23 mouse cellular contexts compared by ENCODE assay signal in the genomic region with DNA sequence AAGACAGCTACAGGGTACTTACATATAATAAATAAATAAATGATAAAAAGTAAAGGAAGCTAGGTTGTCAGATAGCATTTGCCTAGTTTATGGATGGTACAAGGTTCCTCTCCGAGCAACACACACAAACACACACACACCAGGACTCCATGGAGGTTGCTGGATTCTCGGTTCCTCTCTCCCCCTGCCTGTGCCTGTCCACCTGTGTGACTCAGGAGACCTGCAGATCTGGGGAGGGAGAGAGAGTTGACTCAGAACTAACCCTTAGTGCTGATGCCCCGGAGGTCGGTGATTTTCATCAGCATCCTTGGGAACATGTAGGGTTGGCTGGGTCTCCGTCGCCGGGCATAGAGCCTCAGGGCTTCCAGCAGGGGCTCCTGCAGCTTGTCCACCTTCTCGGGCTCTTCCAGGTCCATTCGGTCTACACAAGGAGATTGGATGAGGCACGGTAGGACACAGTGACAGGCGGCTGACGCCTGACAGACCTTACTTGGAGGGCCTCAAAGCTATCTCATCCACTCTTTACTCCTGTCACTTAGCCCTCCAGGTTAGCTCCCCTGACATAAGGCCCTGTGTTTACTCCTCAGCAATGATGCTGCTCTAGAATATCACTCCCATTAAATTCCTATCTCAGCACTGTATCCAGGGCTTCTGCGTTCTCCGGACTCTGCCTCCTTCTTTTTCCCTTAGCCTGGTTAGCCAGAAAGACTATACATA. TPM values are rescaled to one million over a fixed set of nuclear protein-coding genes. Genes with fewer than 3 reads are reported as not detected.
DNase-seq lines count a peak whose midpoint lies in the region; ATAC-seq and TF ChIP-seq lines count a peak whose summit lies in the region.
"Had no signal": no experiment of that assay in that cellular context is flagged by ENCODE, and none has a peak within 500 bp of the region (broad histone marks: within the 10 kb centered on the region; RNA-seq: fewer than 3 reads in every experiment).

No protein-coding gene starts in this region.

- ATAC-seq in midbrain, embryonic 16.5 days = no peak

- no peaks in the 10 kb centered on the region for H3K27me3 ChIP-seq in heart, adult 2 months (ENCODE audit: control insufficient read depth, insufficient read depth, low read length)
- peaks cover 43% of the 10 kb centered on the region for H3K27me3 ChIP-seq in midbrain, embryonic 10.5 days (ENCODE audit: low read depth, poor library complexity, severe bottlenecking)
- peaks cover 24% of the 10 kb centered on the region for H3K27me3 ChIP-seq in midbrain, embryonic 16.5 days (ENCODE audit: control insufficient read depth, insufficient read depth, low read depth, low read length)
- H3K27me3 ChIP-seq in CH12.LX (replicated peaks) = peaks cover 15% of the 10 kb centered on the region
- H3K27me3 ChIP-seq: embryonic facial prominence, embryonic 15.5 days had no signal

- 89% methylated on average over 14 of the region's 14 CpGs for WGBS in heart, adult 2 months
- 90% methylated on average over 14 of the region's 14 CpGs for WGBS in midbrain, embryonic 10.5 days
- WGBS in midbrain, embryonic 16.5 days = 87% methylated on average over 14 of the region's 14 CpGs

- no peak for TF ChIP-seq POLR2A in heart, adult 2 months (IDR thresholded peaks at IDR 0.05; ENCODE audit: insufficient read depth, low read depth, low read length)
- no peak for TF ChIP-seq POLR2A in CH12.LX (IDR thresholded peaks at IDR 0.05; ENCODE audit: low read depth, low read length)

- H3K27ac ChIP-seq in heart, adult 2 months = no peak overlapping the region
- H3K27ac ChIP-seq in midbrain, embryonic 10.5 days (replicated peaks) = no peak overlapping the region
- no peak overlapping the region for H3K27ac ChIP-seq in midbrain, embryonic 16.5 days (ENCODE audit: low read length)
- H3K27ac ChIP-seq in CH12.LX (ENCODE audit: insufficient read depth, low read depth) = no peak overlapping the region
- H3K27ac ChIP-seq: embryonic facial prominence, embryonic 15.5 days; forebrain, embryonic 10.5 days; heart, embryonic 10.5 days; hindbrain, embryonic 14.5 days had no signal

- peaks cover 2% of the 10 kb centered on the region; the same call in 1 of the 2 replicates for H3K79me2 ChIP-seq in heart, adult 2 months (replicated peaks; ENCODE audit: control insufficient read depth, insufficient read depth, low read length)
- H3K79me2 ChIP-seq in CH12.LX (replicated peaks; ENCODE audit: control insufficient read depth, extremely low read depth, insufficient read depth, poor library complexity, severe bottlenecking) = no peaks in the 10 kb centered on the region

- H3K4me2 ChIP-seq in midbrain, embryonic 16.5 days (ENCODE audit: low read length) = no peak overlapping the region
- no peak overlapping the region for H3K4me2 ChIP-seq in CH12.LX (ENCODE audit: insufficient read depth, low read depth, poor library complexity, severe bottlenecking)
- H3K4me2 ChIP-seq: embryonic facial prominence, embryonic 15.5 days; hindbrain, embryonic 14.5 days had no signal

- TF ChIP-seq EP300 in heart, adult 2 months (IDR thresholded peaks at IDR 0.05; ENCODE audit: insufficient read depth, low read depth, low read length) = no peak
- TF ChIP-seq EP300 in CH12.LX (IDR thresholded peaks at IDR 0.05; ENCODE audit: low read length) = peak; percentile 78

- H3K4me1 ChIP-seq in heart, adult 2 months (ENCODE audit: control insufficient read depth, insufficient read depth, low read length) = peaks cover 26% of the 10 kb centered on the region
- H3K4me1 ChIP-seq in midbrain, embryonic 10.5 days = peaks cover 40% of the 10 kb centered on the region
- H3K4me1 ChIP-seq in midbrain, embryonic 16.5 days (ENCODE audit: control insufficient read depth, insufficient read depth, low read length) = no peaks in the 10 kb centered on the region; the same call in 1 of the 2 replicates
- peaks cover 17 to 42% of the 10 kb centered on the region in 2 experiments for H3K4me1 ChIP-seq in CH12.LX (ENCODE audit: control insufficient read depth in 1 of 2, insufficient read depth in 2 of 2)

- no peak overlapping the region for H3K9ac ChIP-seq in heart, adult 2 months (ENCODE audit: low read depth, low read length)
- H3K9ac ChIP-seq in midbrain, embryonic 16.5 days (ENCODE audit: low read depth, low read length) = no peak overlapping the region
- no peak overlapping the region for H3K9ac ChIP-seq in CH12.LX (ENCODE audit: insufficient read depth, low read depth)
- H3K9ac ChIP-seq: embryonic facial prominence, embryonic 15.5 days; hindbrain, embryonic 14.5 days had no signal

- DNase-seq in heart, adult 11 months = peak; percentile 90
- DNase-seq in heart, adult 2 months = no peak
- no peak for DNase-seq in midbrain, embryonic 10.5 days (ENCODE audit: low spot score)
- peak; percentile 45 for DNase-seq in CH12.LX (ENCODE audit: extremely low read depth)
- DNase-seq in induced T-regulatory cell, adult 2 months (ENCODE audit: low read depth) = peak; percentile 13
- DNase-seq in cerebellum, adult 8-10 months = no peak
- DNase-seq: adrenal gland, adult 8-10 months had no signal

- no peaks in the 10 kb centered on the region for H3K9me3 ChIP-seq in midbrain, embryonic 10.5 days (replicated peaks)
- no peaks in the 10 kb centered on the region for H3K9me3 ChIP-seq in midbrain, embryonic 16.5 days (replicated peaks; ENCODE audit: control insufficient read depth, low read length, poor library complexity, severe bottlenecking)
- H3K9me3 ChIP-seq in CH12.LX (replicated peaks; ENCODE audit: low read length) = no peaks in the 10 kb centered on the region
- H3K9me3 ChIP-seq: embryonic facial prominence, embryonic 15.5 days; forebrain, embryonic 10.5 days; G1E; heart, embryonic 10.5 days had no signal

- no peaks in the 10 kb centered on the region; the same call in none of the 2 replicates for H3K36me3 ChIP-seq in heart, adult 2 months (ENCODE audit: control insufficient read depth, insufficient read depth, low read length)
- no peaks in the 10 kb centered on the region for H3K36me3 ChIP-seq in midbrain, embryonic 10.5 days
- no peaks in the 10 kb centered on the region for H3K36me3 ChIP-seq in midbrain, embryonic 16.5 days (ENCODE audit: control insufficient read depth, insufficient read depth, low read length)
- H3K36me3 ChIP-seq in CH12.LX (replicated peaks in 1 of 2; ENCODE audit: control insufficient read depth in 1 of 2, insufficient read depth in 1 of 2, low read length in 1 of 2) = no peaks in the 10 kb centered on the region
- H3K36me3 ChIP-seq: G1E had no signal

- H3K4me3 ChIP-seq in heart, adult 2 months = no peak overlapping the region
- peak overlapping the region; percentile 3; the same call in 1 of the 2 replicates for H3K4me3 ChIP-seq in midbrain, embryonic 10.5 days
- no peak overlapping the region for H3K4me3 ChIP-seq in midbrain, embryonic 16.5 days (ENCODE audit: low read depth, low read length)
- no peak overlapping the region for H3K4me3 ChIP-seq in CH12.LX (replicated peaks in 1 of 3; ENCODE audit: low read depth in 2 of 3, low read length in 2 of 3, poor library complexity in 1 of 3)
- H3K4me3 ChIP-seq: embryonic facial prominence, embryonic 15.5 days; erythroblast, embryonic 14.5 days; forebrain, embryonic 10.5 days; gastrocnemius, adult 2 months; heart, embryonic 10.5 days had no signal

- dilution Hi-C loops in CH12.LX (cut with MboI; ENCODE audit: extremely low pct_ligation_motif_present, extremely low pct_unique_long_range_greater_than_20kb, low sequenced_read_pairs) = no loop called here

- in situ Hi-C loops in CH12.LX (cut with MboI; ENCODE audit: low pct_ligation_motif_present, low pct_unique_long_range_greater_than_20kb, low sequenced_read_pairs) = loop anchor here (5.0 kb wide), 2 partner anchors 49 to 79 kb away; no protein-coding TSS in a partner anchor

- intact Hi-C loops in heart, adult 2 months (cut with DNase I) = loop anchor here (1.0 kb wide), 2 partner anchors 41 to 78 kb away; partner anchors contain the start of gene Mfsd5

- no peak for TF ChIP-seq RAD21 in CH12.LX (IDR thresholded peaks at IDR 0.05; ENCODE audit: low read depth, low read length)

- no peak for TF ChIP-seq CTCF in heart, adult 2 months (IDR thresholded peaks at IDR 0.05)
- TF ChIP-seq CTCF in CH12.LX (conservative IDR thresholded peaks at IDR 0.05 in 1 of 2, IDR thresholded peaks at IDR 0.05 in 1 of 2; ENCODE audit: low read depth in 2 of 2, low read length in 2 of 2) = no peak

RNA-seq across cellular contexts. Expression of gene Itgb7, which starts 7.0 kb away (rescaled TPM):
- 1 to 10 TPM; 1.5 to 2.0 TPM for total RNA-seq in heart, adult 2 months (2021)
- 2.4 and 4.6 TPM in 2 replicates for polyA plus RNA-seq in heart, adult 2 months (2012; rRNA removed)
- polyA plus RNA-seq in midbrain, embryonic 10.5 days (2016; fragmentation: Nextera tagmentation; extraction: Ambion mirVana) = 0.31 and 0.56 TPM in 2 replicates
- polyA plus RNA-seq in midbrain, embryonic 16.5 days (2015; fragmentation: Nextera tagmentation; extraction: Ambion mirVana) = 0.43 and 0.80 TPM in 2 replicates
- total RNA-seq in CH12.LX (2012; rRNA removed) (10.1 and 17.7 TPM in 2 replicates), CH12.LX (2014; rRNA removed) (1.8 and 3.7 TPM in 2 replicates)
- 2.8 and 4.2 TPM in 2 replicates for polyA plus RNA-seq in CH12.LX (2012; ENCODE audit: insufficient read length, low read depth)

RNA-seq across cellular contexts. Expression of gene Rarg, which starts 18.6 kb away (rescaled TPM):
- 10 to 100 TPM; 18.1 to 20.3 TPM for total RNA-seq in heart, adult 2 months (2021)
- polyA plus RNA-seq in heart, adult 2 months (2012; rRNA removed) = 19.9 and 26.9 TPM in 2 replicates
- 14.3 and 16.2 TPM in 2 replicates for polyA plus RNA-seq in midbrain, embryonic 10.5 days (2016; fragmentation: Nextera tagmentation; extraction: Ambion mirVana)
- 4.1 and 6.0 TPM in 2 replicates for polyA plus RNA-seq in midbrain, embryonic 16.5 days (2015; fragmentation: Nextera tagmentation; extraction: Ambion mirVana)
- total RNA-seq in CH12.LX (2012; rRNA removed) = 0.64 and 0.76 TPM in 2 replicates
- total RNA-seq in CH12.LX (2014; rRNA removed) = 0.17 and 0.32 TPM in 2 replicates
- 0.63 and 0.76 TPM in 2 replicates for polyA plus RNA-seq in CH12.LX (2012; ENCODE audit: insufficient read length, low read depth)

RNA-seq across cellular contexts. Expression of gene Gm9918, which starts 31.7 kb away (rescaled TPM):
- not detected for total RNA-seq in heart, adult 2 months (2021)
- 0.06 TPM in 1 of 2 replicates, not detected in the other for polyA plus RNA-seq in heart, adult 2 months (2012; rRNA removed)
- 0.35 and 0.41 TPM in 2 replicates for polyA plus RNA-seq in midbrain, embryonic 10.5 days (2016; fragmentation: Nextera tagmentation; extraction: Ambion mirVana)
- polyA plus RNA-seq in midbrain, embryonic 16.5 days (2015; fragmentation: Nextera tagmentation; extraction: Ambion mirVana) = not detected in 2 replicates
- total RNA-seq in CH12.LX (2012; rRNA removed) = not detected in 2 replicates
- total RNA-seq in CH12.LX (2014; rRNA removed) = not detected in 2 replicates
- polyA plus RNA-seq in CH12.LX (2012; ENCODE audit: insufficient read length, low read depth) = not detected in 2 replicates
- total RNA-seq: adrenal gland, postnatal 36 days; common myeloid progenitor, adult 5-6 weeks; gastrocnemius, adult 2 months; gastrocnemius, postnatal 25 days; granulocyte monocyte progenitor cell, adult 5-6 weeks; heart, postnatal 10 days; heart, postnatal 4 days had no signal
- polyA plus RNA-seq: CD4-positive, CD25-positive, alpha-beta regulatory T cell, adult 4 months; erythroblast, embryonic 14.5 days; forebrain, embryonic 14.5 days; G1E; hindbrain, embryonic 14.5 days had no signal

RNA-seq across cellular contexts. Expression of gene Csad, which starts 34.2 kb away (rescaled TPM):
- total RNA-seq in heart, adult 2 months (2021) = 10 to 100 TPM; 13.1 to 15.6 TPM
- polyA plus RNA-seq in heart, adult 2 months (2012; rRNA removed) = 33.4 and 42.1 TPM in 2 replicates
- 32.8 and 38.8 TPM in 2 replicates for polyA plus RNA-seq in midbrain, embryonic 10.5 days (2016; fragmentation: Nextera tagmentation; extraction: Ambion mirVana)
- 33.1 and 33.2 TPM in 2 replicates for polyA plus RNA-seq in midbrain, embryonic 16.5 days (2015; fragmentation: Nextera tagmentation; extraction: Ambion mirVana)
- total RNA-seq in CH12.LX (2012; rRNA removed) = 2.8 and 4.7 TPM in 2 replicates
- 3.6 and 3.7 TPM in 2 replicates for total RNA-seq in CH12.LX (2014; rRNA removed)
- 3.8 and 4.2 TPM in 2 replicates for polyA plus RNA-seq in CH12.LX (2012; ENCODE audit: insufficient read length, low read depth)

RNA-seq across cellular contexts. Expression of gene Zfp740, which starts 35.7 kb away (rescaled TPM):
- total RNA-seq in heart, adult 2 months (2021) = 10 to 100 TPM; 31.6 to 32.8 TPM
- 16.2 and 29.9 TPM in 2 replicates for polyA plus RNA-seq in heart, adult 2 months (2012; rRNA removed)
- polyA plus RNA-seq in midbrain, embryonic 10.5 days (2016; fragmentation: Nextera tagmentation; extraction: Ambion mirVana) = 63.0 and 72.4 TPM in 2 replicates
- polyA plus RNA-seq in midbrain, embryonic 16.5 days (2015; fragmentation: Nextera tagmentation; extraction: Ambion mirVana) = 54.0 and 59.2 TPM in 2 replicates
- total RNA-seq in CH12.LX (2012; rRNA removed) (30.5 and 32.1 TPM in 2 replicates), CH12.LX (2014; rRNA removed) (46.1 and 51.9 TPM in 2 replicates)
- polyA plus RNA-seq in CH12.LX (2012; ENCODE audit: insufficient read length, low read depth) = 37.4 and 38.7 TPM in 2 replicates

Comparison
In these comparisons a context has a peak if more than half of its experiments do, and no peak if none do; other contexts are left out.
1. DNase-seq: peak in heart, adult 11 months (single experiment), CH12.LX (single experiment) and induced T-regulatory cell, adult 2 months (single experiment); none in heart, adult 2 months (0 of 2), midbrain, embryonic 10.5 days (single experiment) and cerebellum, adult 8-10 months (single experiment).